Mouse (Mus musculus) CH12.LX (cell line): ENCODE measurements at regions not wholly inside any gene's neighbourhood (a gene's known extent, or its start where the extent isn't known, plus 50 kb on each side); places are given as distances from the start of the nearest gene placed in this dataset.

Experiments used
- DNase-seq: peaks from one replicate; pipeline ENCODE4 v3.0.0-alpha.2; 2013; ENCODE audit errors: extremely low read depth
- H3K27ac ChIP-seq: 2 replicates; pipeline ENCODE4 v1.5.1; 2012; ENCODE audit warnings: low read depth, mild to moderate bottlenecking, control low read depth, moderate library complexity; ENCODE audit not compliant: insufficient read depth
- H3K27me3 ChIP-seq: replicated peaks from 2 replicates; pipeline ENCODE3; 2012; ENCODE audit warnings: inconsistent platforms
- H3K36me3 ChIP-seq, 2 experiments: replicated peaks in 1 of 2; 2 replicates each; pipeline versions ENCODE3 to v1.6.1; 2012; ENCODE audit warnings: inconsistent platforms in 1 of 2, low read length in 1 of 2, mild to moderate bottlenecking in 1 of 2, mixed read lengths in 1 of 2, moderate library complexity in 1 of 2; ENCODE audit not compliant: control insufficient read depth in 1 of 2, insufficient read depth in 1 of 2
- H3K4me1 ChIP-seq, 2 experiments: 2 replicates each; pipeline ENCODE4 v1.6.1; 2012; ENCODE audit warnings: inconsistent platforms in 1 of 2, moderate library complexity in 1 of 2; ENCODE audit not compliant: insufficient read depth in 2 of 2, control insufficient read depth in 1 of 2
- H3K4me2 ChIP-seq: 2 replicates; pipeline ENCODE4 v1.6.1; 2012; ENCODE audit warnings: low read depth, mild to moderate bottlenecking, control low read depth; ENCODE audit not compliant: poor library complexity, insufficient read depth, severe bottlenecking
- H3K4me3 ChIP-seq, 3 experiments: fragments of 150-350 bp in 1 of 3; sonication (generic) in 1 of 3; replicated peaks in 1 of 3; 2 replicates each; pipeline versions ENCODE3 to v1.5.1; 2011 to 2012; ENCODE audit warnings: low read depth in 2 of 3, low read length in 2 of 3, mild to moderate bottlenecking in 2 of 3, moderate library complexity in 2 of 3, control low read depth in 1 of 3, improper control_type of control experiment in 1 of 3, inconsistent platforms in 1 of 3, mixed read lengths in 1 of 3; ENCODE audit not compliant: poor library complexity in 1 of 3
- H3K79me2 ChIP-seq: replicated peaks from 2 replicates; pipeline ENCODE4 v1.6.1; 2012; ENCODE audit warnings: mild to moderate bottlenecking, moderate library complexity; ENCODE audit not compliant: control insufficient read depth, poor library complexity, insufficient read depth, severe bottlenecking; ENCODE audit errors: extremely low read depth
- H3K9ac ChIP-seq: 2 replicates; pipeline ENCODE4 v1.6.1; 2012; ENCODE audit warnings: low read depth, mild to moderate bottlenecking, control low read depth, moderate library complexity; ENCODE audit not compliant: insufficient read depth
- H3K9me3 ChIP-seq: replicated peaks from 2 replicates; pipeline ENCODE3; 2012; ENCODE audit warnings: low read length, inconsistent platforms, mixed read lengths
- BHLHE40 ChIP-seq: IDR thresholded peaks from 2 replicates; pipeline ENCODE4 v1.6.1; 2011; ENCODE audit warnings: mild to moderate bottlenecking, low read depth, low read length, improper control_type of control experiment
- CHD2 ChIP-seq: IDR thresholded peaks from 2 replicates; pipeline ENCODE4 v1.6.1; 2011; ENCODE audit warnings: low read length, improper control_type of control experiment
- ELF1 ChIP-seq: IDR thresholded peaks from 2 replicates; pipeline ENCODE4 v1.6.1; 2014; ENCODE audit warnings: low read depth, mild to moderate bottlenecking, inconsistent platforms, low read length, improper control_type of control experiment
- ETS1 ChIP-seq: conservative IDR thresholded peaks from 2 replicates; pipeline ENCODE4 v1.6.1; 2012; ENCODE audit warnings: low read depth, mild to moderate bottlenecking, inconsistent platforms, low read length, improper control_type of control experiment, moderate library complexity
- HCFC1 ChIP-seq: IDR thresholded peaks from 2 replicates; pipeline ENCODE4 v1.6.1; 2012; ENCODE audit warnings: low read depth, mild to moderate bottlenecking, inconsistent platforms, low read length, improper control_type of control experiment
- JUN ChIP-seq: IDR thresholded peaks from 2 replicates; pipeline ENCODE4 v1.6.1; 2011; ENCODE audit warnings: low read depth, mild to moderate bottlenecking, low read length, improper control_type of control experiment, moderate library complexity; ENCODE audit not compliant: insufficient read depth
- JUND ChIP-seq: conservative IDR thresholded peaks from 2 replicates; pipeline ENCODE4 v1.6.1; 2011; ENCODE audit warnings: low read depth, low read length, improper control_type of control experiment
- KAT2A ChIP-seq: IDR thresholded peaks from 2 replicates; pipeline ENCODE4 v1.6.1; 2012; ENCODE audit warnings: low read length, improper control_type of control experiment, inconsistent platforms; ENCODE audit not compliant: insufficient replicate concordance
- MAFK ChIP-seq: IDR thresholded peaks from 2 replicates; pipeline ENCODE4 v1.6.1; 2011; ENCODE audit warnings: low read length, improper control_type of control experiment; ENCODE audit not compliant: insufficient replicate concordance
- MAX ChIP-seq: IDR thresholded peaks from 2 replicates; pipeline ENCODE4 v1.6.1; 2011; ENCODE audit warnings: low read length, improper control_type of control experiment
- MAZ ChIP-seq: IDR thresholded peaks from 2 replicates; pipeline ENCODE4 v1.6.1; 2012; ENCODE audit warnings: low read depth, mild to moderate bottlenecking, inconsistent platforms, low read length, improper control_type of control experiment, moderate library complexity
- MXI1 ChIP-seq: IDR thresholded peaks from 2 replicates; pipeline ENCODE4 v1.6.1; 2011; ENCODE audit warnings: mild to moderate bottlenecking, low read depth, low read length, improper control_type of control experiment
- MYC ChIP-seq: IDR thresholded peaks from 2 replicates; pipeline ENCODE4 v1.6.1; 2011; ENCODE audit warnings: low read depth, mild to moderate bottlenecking, improper control_type of control experiment, low read length
- PAX5 ChIP-seq: IDR thresholded peaks from 2 replicates; pipeline ENCODE4 v1.6.1; 2012; ENCODE audit warnings: low read length, inconsistent platforms, mixed read lengths
- POLR2AphosphoS2 ChIP-seq: IDR thresholded peaks from 2 replicates; pipeline ENCODE4 v1.6.1; 2011; ENCODE audit warnings: low read depth, low read length, improper control_type of control experiment
- RAD21 ChIP-seq: IDR thresholded peaks from 2 replicates; pipeline ENCODE4 v1.6.1; 2011; ENCODE audit warnings: low read depth, mild to moderate bottlenecking, low read length, improper control_type of control experiment, moderate library complexity
- RCOR1 ChIP-seq: conservative IDR thresholded peaks from 2 replicates; pipeline ENCODE4 v1.6.1; 2012; ENCODE audit warnings: low read depth, mild to moderate bottlenecking, inconsistent platforms, low read length, improper control_type of control experiment
- USF1 ChIP-seq: IDR thresholded peaks from 2 replicates; pipeline ENCODE4 v1.6.1; 2014; ENCODE audit warnings: low read depth, mild to moderate bottlenecking, inconsistent platforms, low read length, improper control_type of control experiment
- USF2 ChIP-seq: conservative IDR thresholded peaks from 2 replicates; pipeline ENCODE4 v1.6.1; 2011; ENCODE audit warnings: low read depth, low read length, improper control_type of control experiment
- ZNF384 ChIP-seq: IDR thresholded peaks from 2 replicates; pipeline ENCODE4 v1.6.1; 2012; ENCODE audit warnings: low read depth, low read length, improper control_type of control experiment, inconsistent platforms
- dilution Hi-C: fragments of 300-500 bp; cut with MboI; formaldehyde crosslinking; loops from 2 replicates; pipeline ENCODE4 v1.14.3; 2020; ENCODE audit warnings: low sequenced_read_pairs; ENCODE audit not compliant: extremely low pct_unique_long_range_greater_than_20kb, extremely low pct_ligation_motif_present
- in situ Hi-C: fragments of 300-500 bp; cut with MboI; formaldehyde crosslinking; loops from 3 replicates; pipeline ENCODE4 v1.14.3; 2019; ENCODE audit warnings: low sequenced_read_pairs, low pct_ligation_motif_present, low pct_unique_long_range_greater_than_20kb, mixed read lengths

DNA sequence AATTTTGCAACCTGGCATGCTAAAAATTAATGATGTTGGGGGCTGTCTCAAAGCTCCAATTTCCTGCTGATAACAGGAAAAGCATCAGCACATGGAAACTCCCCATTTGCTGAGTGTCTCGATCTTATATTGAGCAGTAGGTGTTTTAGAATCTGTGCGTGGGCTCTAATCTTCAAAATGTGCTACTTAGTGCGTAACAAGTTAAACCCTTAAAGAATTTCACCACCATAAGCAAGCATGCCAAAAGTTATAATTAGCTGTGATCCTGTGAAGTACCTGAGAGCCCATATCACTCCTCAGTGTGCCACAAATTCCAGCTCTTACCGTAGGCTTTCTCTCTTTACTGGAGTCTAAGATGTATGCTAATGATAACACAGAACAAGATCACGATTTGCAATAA lies 137.5 kb upstream of the Rgmb start:
- in situ Hi-C loops = no loop called here

DNA sequence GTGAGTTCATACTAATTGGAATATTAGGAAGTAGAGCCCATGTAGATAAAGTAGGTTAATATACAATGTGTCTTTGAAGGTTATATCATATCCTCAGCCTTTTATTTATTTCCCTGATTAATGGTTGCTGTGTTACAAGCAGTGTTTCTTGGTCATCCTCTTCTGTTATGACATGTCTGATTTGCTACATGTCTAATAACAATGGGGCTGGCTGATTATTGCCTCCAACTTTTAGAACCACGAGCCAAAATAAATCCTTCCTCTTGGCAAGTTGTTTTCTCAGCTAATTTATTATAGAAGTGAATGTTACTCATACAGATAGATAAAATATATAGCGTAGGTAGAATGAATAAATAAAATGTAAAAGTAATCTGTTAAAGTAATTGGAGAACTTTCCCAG lies 124.8 kb upstream of the Rgmb start:
- no peak overlapping the region for H3K9ac ChIP-seq
- no peak overlapping the region for H3K4me3 ChIP-seq
- no peaks in the 10 kb centered on the region for H3K4me1 ChIP-seq
- dilution Hi-C loops = no loop called here
- no peak overlapping the region for H3K4me2 ChIP-seq
- in situ Hi-C loops = no loop called here
- no peak overlapping the region for H3K27ac ChIP-seq
- no peak for DNase-seq
- no peaks in the 10 kb centered on the region for H3K36me3 ChIP-seq
- TF ChIP-seq BHLHE40 (no peak), USF2 (no peak), CHD2 (no peak), HCFC1 (no peak), RCOR1 (no peak), MAX (no peak), MXI1 (no peak), MYC (no peak), POLR2AphosphoS2 (no peak), ELF1 (no peak), JUND (no peak), ZNF384 (no peak), PAX5 (no peak), MAFK (no peak), MAZ (no peak)
- H3K27me3 ChIP-seq = no peaks in the 10 kb centered on the region
- no peaks in the 10 kb centered on the region for H3K9me3 ChIP-seq
- H3K79me2 ChIP-seq = no peaks in the 10 kb centered on the region

More for the DNA sequence above, 137.5 kb upstream of the Rgmb start:
- TF ChIP-seq RAD21 (no peak), ETS1 (no peak), USF1 (no peak), JUN (no peak), USF2 (no peak), KAT2A (no peak)
- TF ChIP-seq, all 38 proteins: peak for 0
- no peaks in the 10 kb centered on the region for H3K9me3 ChIP-seq
- no peaks in the 10 kb centered on the region for H3K4me1 ChIP-seq
- no peak overlapping the region for H3K4me2 ChIP-seq
- no peak overlapping the region for H3K27ac ChIP-seq
- no peak overlapping the region for H3K4me3 ChIP-seq
- no peaks in the 10 kb centered on the region for H3K79me2 ChIP-seq
- DNase-seq = no peak
- no peaks in the 10 kb centered on the region for H3K36me3 ChIP-seq
- dilution Hi-C loops = no loop called here
- H3K9ac ChIP-seq = no peak overlapping the region
- no peaks in the 10 kb centered on the region for H3K27me3 ChIP-seq
